Mouse (Mus musculus): ENCODE data around the gene Nfyb. TPM values are rescaled to one million over a fixed set of nuclear protein-coding genes. Genes with fewer than 3 reads are reported as not detected.

Gene Nfyb
- polyA plus RNA-seq, 1 experiment from 2014 or later, result 104 TPM

- no peak for DNase-seq (ENCODE audit: low spot score)
- no peak overlapping the region for H3K4me2 ChIP-seq (ENCODE audit: low read depth, low read length)
- no peaks in the 10 kb centered on the region for H3K27me3 ChIP-seq (ENCODE audit: control insufficient read depth, insufficient read depth, low read length)
- no peaks in the 10 kb centered on the region for H3K4me1 ChIP-seq (ENCODE audit: control insufficient read depth, insufficient read depth, low read length)
- no peak for ATAC-seq (replicated peaks; ENCODE audit: insufficient number of reproducible peaks, low FRiP score, low TSS enrichment, low read depth)
- no peak overlapping the region for H3K9ac ChIP-seq (replicated peaks; ENCODE audit: low read length)
- 96% methylated on average over 3 of the region's 3 CpGs for WGBS
- H3K9me3 ChIP-seq (replicated peaks; ENCODE audit: control insufficient read depth, low read length), result no peaks in the 10 kb centered on the region
- H3K27ac ChIP-seq (replicated peaks; ENCODE audit: low read depth, low read length), result no peak overlapping the region
- no peak overlapping the region for H3K4me3 ChIP-seq (ENCODE audit: low read depth, low read length)
- peaks cover 25% of the 10 kb centered on the region for H3K36me3 ChIP-seq (replicated peaks; ENCODE audit: control insufficient read depth, insufficient read depth, low read depth, low read length)
Measured at GRCm38 (mm10) chr10:82752921-82753320, 11.0 kb downstream of the Nfyb start.

GRCm38 (mm10) chr10:82750778-82751177, 13.2 kb downstream of the Nfyb start:
- peaks cover 18% of the 10 kb centered on the region for H3K36me3 ChIP-seq (replicated peaks; ENCODE audit: control insufficient read depth, insufficient read depth, low read depth, low read length)
- H3K4me2 ChIP-seq (ENCODE audit: low read depth, low read length), result no peak overlapping the region
- no peak for ATAC-seq (replicated peaks; ENCODE audit: insufficient number of reproducible peaks, low FRiP score, low TSS enrichment, low read depth)
- H3K9ac ChIP-seq (replicated peaks; ENCODE audit: low read length), result no peak overlapping the region
- WGBS, result 96% methylated on average over 6 of the region's 6 CpGs
- no peak for DNase-seq (ENCODE audit: low spot score)
- H3K4me1 ChIP-seq (ENCODE audit: control insufficient read depth, insufficient read depth, low read length), result no peaks in the 10 kb centered on the region
- no peaks in the 10 kb centered on the region for H3K27me3 ChIP-seq (ENCODE audit: control insufficient read depth, insufficient read depth, low read length)
- H3K9me3 ChIP-seq (replicated peaks; ENCODE audit: control insufficient read depth, low read length), result no peaks in the 10 kb centered on the region
- no peak overlapping the region for H3K27ac ChIP-seq (replicated peaks; ENCODE audit: low read depth, low read length)
- no peak overlapping the region for H3K4me3 ChIP-seq (ENCODE audit: low read depth, low read length)

- H3K9me3 ChIP-seq (replicated peaks; ENCODE audit: control insufficient read depth, low read length), result no peaks in the 10 kb centered on the region
- no peaks in the 10 kb centered on the region for H3K27me3 ChIP-seq (ENCODE audit: control insufficient read depth, insufficient read depth, low read length)
- no peaks in the 10 kb centered on the region for H3K4me1 ChIP-seq (ENCODE audit: control insufficient read depth, insufficient read depth, low read length)
- H3K4me2 ChIP-seq (ENCODE audit: low read depth, low read length), result no peak overlapping the region
- no peak overlapping the region for H3K9ac ChIP-seq (replicated peaks; ENCODE audit: low read length)
- ATAC-seq (replicated peaks; ENCODE audit: insufficient number of reproducible peaks, low FRiP score, low TSS enrichment, low read depth), result no peak
- 90% methylated on average over 15 of the region's 15 CpGs for WGBS
- peaks cover 7% of the 10 kb centered on the region for H3K36me3 ChIP-seq (replicated peaks; ENCODE audit: control insufficient read depth, insufficient read depth, low read depth, low read length)
- no peak overlapping the region for H3K27ac ChIP-seq (replicated peaks; ENCODE audit: low read depth, low read length)
- H3K4me3 ChIP-seq (ENCODE audit: low read depth, low read length), result no peak overlapping the region
- no peak for DNase-seq (ENCODE audit: low spot score)
Measured at GRCm38 (mm10) chr10:82746988-82747850, 16.7 kb downstream of the Nfyb start.

GRCm38 (mm10) chr10:82745301-82745700, 18.6 kb downstream of the Nfyb start:
- no peak for DNase-seq (ENCODE audit: low spot score)
- Histone ChIP-seq H3K9ac (replicated peaks; ENCODE audit: low read length) (no peak overlapping the region), H3K4me3 (ENCODE audit: low read depth, low read length) (no peak overlapping the region), H3K27me3 (ENCODE audit: control insufficient read depth, insufficient read depth, low read length) (no peaks in the 10 kb centered on the region), H3K4me1 (ENCODE audit: control insufficient read depth, insufficient read depth, low read length) (no peaks in the 10 kb centered on the region), H3K27ac (replicated peaks; ENCODE audit: low read depth, low read length) (no peak overlapping the region), H3K9me3 (replicated peaks; ENCODE audit: control insufficient read depth, low read length) (no peaks in the 10 kb centered on the region), H3K36me3 (replicated peaks; ENCODE audit: control insufficient read depth, insufficient read depth, low read depth, low read length) (peaks cover 3% of the 10 kb centered on the region), H3K4me2 (ENCODE audit: low read depth, low read length) (no peak overlapping the region)
- ATAC-seq (replicated peaks; ENCODE audit: insufficient number of reproducible peaks, low FRiP score, low TSS enrichment, low read depth), result no peak
- 86% methylated on average over 5 of the region's 5 CpGs for WGBS

- no peak for DNase-seq (ENCODE audit: low spot score)
- H3K9me3 ChIP-seq (replicated peaks; ENCODE audit: control insufficient read depth, low read length), result no peaks in the 10 kb centered on the region
- H3K4me1 ChIP-seq (ENCODE audit: control insufficient read depth, insufficient read depth, low read length), result no peaks in the 10 kb centered on the region
- 93% methylated on average over 6 of the region's 6 CpGs for WGBS
- H3K36me3 ChIP-seq (replicated peaks; ENCODE audit: control insufficient read depth, insufficient read depth, low read depth, low read length), result peaks cover 3% of the 10 kb centered on the region
- H3K27ac ChIP-seq (replicated peaks; ENCODE audit: low read depth, low read length), result no peak overlapping the region
- H3K4me2 ChIP-seq (ENCODE audit: low read depth, low read length), result no peak overlapping the region
- H3K27me3 ChIP-seq (ENCODE audit: control insufficient read depth, insufficient read depth, low read length), result no peaks in the 10 kb centered on the region
- no peak overlapping the region for H3K9ac ChIP-seq (replicated peaks; ENCODE audit: low read length)
- ATAC-seq (replicated peaks; ENCODE audit: insufficient number of reproducible peaks, low FRiP score, low TSS enrichment, low read depth), result no peak
- H3K4me3 ChIP-seq (ENCODE audit: low read depth, low read length), result no peak overlapping the region
Measured at GRCm38 (mm10) chr10:82744296-82744695, 19.6 kb downstream of the Nfyb start.

GRCm38 (mm10) chr10:82742578-82742977, 21.4 kb downstream of the Nfyb start:
- Histone ChIP-seq H3K4me3 (ENCODE audit: low read depth, low read length) (no peak overlapping the region), H3K36me3 (replicated peaks; ENCODE audit: control insufficient read depth, insufficient read depth, low read depth, low read length) (peaks cover 5% of the 10 kb centered on the region), H3K27me3 (ENCODE audit: control insufficient read depth, insufficient read depth, low read length) (no peaks in the 10 kb centered on the region), H3K4me1 (ENCODE audit: control insufficient read depth, insufficient read depth, low read length) (no peaks in the 10 kb centered on the region), H3K9me3 (replicated peaks; ENCODE audit: control insufficient read depth, low read length) (no peaks in the 10 kb centered on the region), H3K9ac (replicated peaks; ENCODE audit: low read length) (no peak overlapping the region), H3K4me2 (ENCODE audit: low read depth, low read length) (no peak overlapping the region), H3K27ac (replicated peaks; ENCODE audit: low read depth, low read length) (no peak overlapping the region)
- ATAC-seq (replicated peaks; ENCODE audit: insufficient number of reproducible peaks, low FRiP score, low TSS enrichment, low read depth) (no peak), DNase-seq (ENCODE audit: low spot score) (no peak)
- 77% methylated on average over 1 of the region's 1 CpGs for WGBS

- 89% methylated on average over 4 of the region's 4 CpGs for WGBS
- no peak overlapping the region for H3K9ac ChIP-seq (replicated peaks; ENCODE audit: low read length)
- ATAC-seq (replicated peaks; ENCODE audit: insufficient number of reproducible peaks, low FRiP score, low TSS enrichment, low read depth), result no peak
- H3K27ac ChIP-seq (replicated peaks; ENCODE audit: low read depth, low read length), result no peak overlapping the region
- no peak for DNase-seq (ENCODE audit: low spot score)
- H3K4me3 ChIP-seq (ENCODE audit: low read depth, low read length), result no peak overlapping the region
- no peak overlapping the region for H3K4me2 ChIP-seq (ENCODE audit: low read depth, low read length)
- H3K4me1 ChIP-seq (ENCODE audit: control insufficient read depth, insufficient read depth, low read length), result no peaks in the 10 kb centered on the region
- H3K27me3 ChIP-seq (ENCODE audit: control insufficient read depth, insufficient read depth, low read length), result no peaks in the 10 kb centered on the region
- H3K36me3 ChIP-seq (replicated peaks; ENCODE audit: control insufficient read depth, insufficient read depth, low read depth, low read length), result peaks cover 2% of the 10 kb centered on the region
- no peaks in the 10 kb centered on the region for H3K9me3 ChIP-seq (replicated peaks; ENCODE audit: control insufficient read depth, low read length)
Measured at GRCm38 (mm10) chr10:82741876-82742275, 22.1 kb downstream of the Nfyb start.

- ATAC-seq (replicated peaks; ENCODE audit: insufficient number of reproducible peaks, low FRiP score, low TSS enrichment, low read depth), result no peak
- DNase-seq (ENCODE audit: low spot score), result no peak
- Histone ChIP-seq H3K9me3 (replicated peaks; ENCODE audit: control insufficient read depth, low read length) (no peaks in the 10 kb centered on the region), H3K27ac (replicated peaks; ENCODE audit: low read depth, low read length) (no peak overlapping the region), H3K4me2 (ENCODE audit: low read depth, low read length) (no peak overlapping the region), H3K9ac (replicated peaks; ENCODE audit: low read length) (no peak overlapping the region), H3K4me3 (ENCODE audit: low read depth, low read length) (no peak overlapping the region), H3K36me3 (replicated peaks; ENCODE audit: control insufficient read depth, insufficient read depth, low read depth, low read length) (peaks cover 2% of the 10 kb centered on the region), H3K27me3 (ENCODE audit: control insufficient read depth, insufficient read depth, low read length) (no peaks in the 10 kb centered on the region), H3K4me1 (ENCODE audit: control insufficient read depth, insufficient read depth, low read length) (no peaks in the 10 kb centered on the region)
- WGBS, result 89% methylated on average over 8 of the region's 8 CpGs
Measured at GRCm38 (mm10) chr10:82741354-82741753, 22.6 kb downstream of the Nfyb start.

Measured in embryonic facial prominence, embryonic 11.5 days (tissue).